Mouse (Mus musculus): ENCODE measurements around the gene Fcgr4. TPM values are rescaled to one million over a fixed set of nuclear protein-coding genes. Genes with fewer than 3 reads are reported as not detected.

Gene Fcgr4
- 0.86 TPM for polyA plus RNA-seq (2014; fragmentation: Illumina TruSeq; extraction: RNeasy Lipid Tissue Mini Kit (QIAGEN cat#74804); ENCODE audit: low read depth, low replicate concordance)

DNA sequence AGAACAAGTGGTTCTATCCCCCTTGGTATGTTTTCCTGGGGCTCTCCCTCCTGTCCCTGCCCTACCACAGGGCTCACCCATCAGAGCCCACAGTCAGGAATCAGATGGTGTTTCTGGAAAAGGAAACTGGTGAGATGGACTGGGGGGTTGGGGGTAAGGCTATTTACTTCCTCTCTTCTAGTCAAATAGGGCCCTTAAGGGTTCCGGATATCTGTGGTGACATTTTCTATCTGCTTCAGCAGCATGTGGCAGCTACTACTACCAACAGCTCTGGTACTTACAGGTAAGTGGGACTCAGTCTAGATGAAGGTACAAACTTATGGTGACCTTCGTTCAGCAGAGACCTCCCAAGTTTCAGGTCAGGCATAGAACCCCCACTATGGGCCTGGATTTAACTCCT, at the start of gene Fcgr4:
Fcgr4 (plus strand) TSS at position 184 of the 400 bp plus-strand sequence.

DNA sequence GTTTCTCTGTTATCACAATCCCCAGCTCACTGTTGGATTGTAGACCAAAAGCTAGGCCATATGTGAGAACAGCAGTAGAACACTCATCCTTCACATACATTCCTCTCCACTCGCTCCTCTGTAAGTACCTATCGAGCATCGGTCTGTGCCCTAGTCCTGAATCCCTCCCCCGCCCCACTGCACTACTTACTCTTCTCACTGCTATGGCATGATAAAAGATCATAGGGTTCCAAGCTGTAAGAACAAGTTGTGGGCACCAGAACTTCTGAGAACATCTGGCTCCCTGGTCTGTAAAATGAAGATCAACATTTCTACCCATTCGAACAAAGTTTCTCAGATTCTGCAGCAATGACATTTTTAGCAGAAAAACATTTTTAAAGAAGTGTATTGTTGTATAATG, 42.3 kb upstream of the Fcgr4 start, which contains the start of gene Fcgr2b:
Fcgr2b (minus strand) TSS at position 101 of the 400 bp plus-strand sequence.

DNA sequence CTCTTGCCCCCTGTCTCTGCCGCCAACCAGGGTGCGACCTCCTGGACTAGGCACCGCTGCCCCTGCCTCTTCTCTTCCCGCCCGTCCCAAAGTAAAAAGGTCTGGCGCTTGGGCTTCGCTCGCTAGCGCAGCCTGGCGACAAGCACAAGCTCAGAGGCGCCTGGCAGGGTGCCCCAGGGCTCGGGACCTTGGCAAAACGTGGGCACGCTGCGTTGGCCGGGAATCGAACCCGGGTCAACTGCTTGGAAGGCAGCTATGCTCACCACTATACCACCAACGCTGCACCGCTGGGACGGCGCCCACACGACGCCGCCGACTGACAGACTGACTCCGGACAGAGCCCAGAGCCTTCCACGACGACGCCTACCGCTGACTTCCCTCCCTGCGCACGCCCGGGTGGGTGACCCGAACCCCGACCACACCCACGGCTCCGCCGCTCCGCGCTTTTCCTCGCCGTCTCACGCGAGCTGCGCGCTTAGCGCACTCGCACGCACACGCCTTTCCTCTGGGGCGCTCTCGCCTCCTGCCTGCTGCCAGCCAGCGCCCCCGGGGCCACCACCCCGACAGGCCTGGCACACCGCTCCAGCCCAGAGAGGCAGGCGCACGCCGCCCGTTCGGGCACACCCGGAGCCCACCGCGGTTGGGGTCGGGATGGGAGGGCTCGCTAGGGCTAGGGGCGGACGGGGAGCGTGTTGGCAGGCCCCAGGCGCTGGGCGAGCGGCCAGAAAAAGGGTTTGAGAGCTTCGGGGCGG, 45.9 kb downstream of the Fcgr4 start, which contains the start of gene Fcgr3:
Fcgr3 (minus strand) TSS at position 445 of the 752 bp plus-strand sequence.

Other genes starting within 250 kb of the Fcgr4 start
- gene Atf6, start 151.1 kb upstream of the Fcgr4 start, polyA plus RNA-seq (2014; fragmentation: Illumina TruSeq; extraction: RNeasy Lipid Tissue Mini Kit (QIAGEN cat#74804); ENCODE audit: low read depth, low replicate concordance): 48.1 TPM
- 1.0 TPM for gene Gm26620, start 133.9 kb upstream of the Fcgr4 start, polyA plus RNA-seq (2014; fragmentation: Illumina TruSeq; extraction: RNeasy Lipid Tissue Mini Kit (QIAGEN cat#74804); ENCODE audit: low read depth, low replicate concordance)
- 12.5 TPM for gene Dusp12, start 133.4 kb upstream of the Fcgr4 start, polyA plus RNA-seq (2014; fragmentation: Illumina TruSeq; extraction: RNeasy Lipid Tissue Mini Kit (QIAGEN cat#74804); ENCODE audit: low read depth, low replicate concordance)
- gene Fcrlb, start 106.0 kb upstream of the Fcgr4 start, polyA plus RNA-seq (2014; fragmentation: Illumina TruSeq; extraction: RNeasy Lipid Tissue Mini Kit (QIAGEN cat#74804); ENCODE audit: low read depth, low replicate concordance): not detected
- not detected for gene Fcrla, start 91.3 kb upstream of the Fcgr4 start, polyA plus RNA-seq (2014; fragmentation: Illumina TruSeq; extraction: RNeasy Lipid Tissue Mini Kit (QIAGEN cat#74804); ENCODE audit: low read depth, low replicate concordance)
- 13.1 TPM for gene Fcgr2b, start 42.4 kb upstream of the Fcgr4 start, polyA plus RNA-seq (2014; fragmentation: Illumina TruSeq; extraction: RNeasy Lipid Tissue Mini Kit (QIAGEN cat#74804); ENCODE audit: low read depth, low replicate concordance)
- 18.7 TPM for gene Fcgr3, start 46.0 kb downstream of the Fcgr4 start, polyA plus RNA-seq (2014; fragmentation: Illumina TruSeq; extraction: RNeasy Lipid Tissue Mini Kit (QIAGEN cat#74804); ENCODE audit: low read depth, low replicate concordance)
- 1.6 TPM for gene Cfap126, start 95.0 kb downstream of the Fcgr4 start, polyA plus RNA-seq (2014; fragmentation: Illumina TruSeq; extraction: RNeasy Lipid Tissue Mini Kit (QIAGEN cat#74804); ENCODE audit: low read depth, low replicate concordance)
- 513 TPM for gene Sdhc, start 131.7 kb downstream of the Fcgr4 start, polyA plus RNA-seq (2014; fragmentation: Illumina TruSeq; extraction: RNeasy Lipid Tissue Mini Kit (QIAGEN cat#74804); ENCODE audit: low read depth, low replicate concordance)
- gene Mpz, start 131.8 kb downstream of the Fcgr4 start, polyA plus RNA-seq (2014; fragmentation: Illumina TruSeq; extraction: RNeasy Lipid Tissue Mini Kit (QIAGEN cat#74804); ENCODE audit: low read depth, low replicate concordance): 1.1 TPM
- 383 TPM for gene Pcp4l1, start 177.3 kb downstream of the Fcgr4 start, polyA plus RNA-seq (2014; fragmentation: Illumina TruSeq; extraction: RNeasy Lipid Tissue Mini Kit (QIAGEN cat#74804); ENCODE audit: low read depth, low replicate concordance)
- gene Nr1i3, start 195.1 kb downstream of the Fcgr4 start, polyA plus RNA-seq (2014; fragmentation: Illumina TruSeq; extraction: RNeasy Lipid Tissue Mini Kit (QIAGEN cat#74804); ENCODE audit: low read depth, low replicate concordance): 0.16 TPM
- gene Tomm40l, start 203.6 kb downstream of the Fcgr4 start, polyA plus RNA-seq (2014; fragmentation: Illumina TruSeq; extraction: RNeasy Lipid Tissue Mini Kit (QIAGEN cat#74804); ENCODE audit: low read depth, low replicate concordance): 90.3 TPM
- gene Apoa2, start 206.1 kb downstream of the Fcgr4 start, polyA plus RNA-seq (2014; fragmentation: Illumina TruSeq; extraction: RNeasy Lipid Tissue Mini Kit (QIAGEN cat#74804); ENCODE audit: low read depth, low replicate concordance): 18.8 TPM
- gene Fcer1g, start 215.4 kb downstream of the Fcgr4 start, polyA plus RNA-seq (2014; fragmentation: Illumina TruSeq; extraction: RNeasy Lipid Tissue Mini Kit (QIAGEN cat#74804); ENCODE audit: low read depth, low replicate concordance): 22.5 TPM
- gene Adamts4, start 231.5 kb downstream of the Fcgr4 start, polyA plus RNA-seq (2014; fragmentation: Illumina TruSeq; extraction: RNeasy Lipid Tissue Mini Kit (QIAGEN cat#74804); ENCODE audit: low read depth, low replicate concordance): 0.86 TPM
- gene Ndufs2, start 232.5 kb downstream of the Fcgr4 start, polyA plus RNA-seq (2014; fragmentation: Illumina TruSeq; extraction: RNeasy Lipid Tissue Mini Kit (QIAGEN cat#74804); ENCODE audit: low read depth, low replicate concordance): 1,308 TPM